Mouse (Mus musculus): ENCODE data around the gene Inpp4b.
"Not testable (repeated sequence)": the region's sequence is repeated elsewhere in the genome, so short reads cannot be mapped to it uniquely, and the experiment has no call there.

The Inpp4b gene

DNA sequence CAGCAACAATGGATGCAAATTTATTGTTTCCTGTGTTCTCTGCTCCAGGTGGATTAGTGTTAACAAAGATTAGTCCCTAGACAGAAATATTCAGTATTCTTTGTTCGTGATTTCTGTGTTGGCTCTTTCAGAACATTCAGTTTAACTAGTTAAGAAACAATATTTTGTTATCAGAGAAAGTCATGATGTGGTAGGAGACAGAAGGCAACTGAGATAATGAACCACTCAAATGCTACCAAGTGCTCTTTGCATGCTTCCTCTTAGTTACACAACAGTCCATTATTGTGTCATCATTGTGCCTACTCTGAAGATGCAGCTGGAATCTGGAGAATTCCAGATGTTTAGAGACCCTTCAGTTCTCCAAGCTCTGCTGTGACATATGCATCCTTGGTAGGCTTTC is 432.1 kb downstream of the Inpp4b start:
- no peak for DNase-seq (ENCODE audit: extremely low spot score, low spot score)

DNA sequence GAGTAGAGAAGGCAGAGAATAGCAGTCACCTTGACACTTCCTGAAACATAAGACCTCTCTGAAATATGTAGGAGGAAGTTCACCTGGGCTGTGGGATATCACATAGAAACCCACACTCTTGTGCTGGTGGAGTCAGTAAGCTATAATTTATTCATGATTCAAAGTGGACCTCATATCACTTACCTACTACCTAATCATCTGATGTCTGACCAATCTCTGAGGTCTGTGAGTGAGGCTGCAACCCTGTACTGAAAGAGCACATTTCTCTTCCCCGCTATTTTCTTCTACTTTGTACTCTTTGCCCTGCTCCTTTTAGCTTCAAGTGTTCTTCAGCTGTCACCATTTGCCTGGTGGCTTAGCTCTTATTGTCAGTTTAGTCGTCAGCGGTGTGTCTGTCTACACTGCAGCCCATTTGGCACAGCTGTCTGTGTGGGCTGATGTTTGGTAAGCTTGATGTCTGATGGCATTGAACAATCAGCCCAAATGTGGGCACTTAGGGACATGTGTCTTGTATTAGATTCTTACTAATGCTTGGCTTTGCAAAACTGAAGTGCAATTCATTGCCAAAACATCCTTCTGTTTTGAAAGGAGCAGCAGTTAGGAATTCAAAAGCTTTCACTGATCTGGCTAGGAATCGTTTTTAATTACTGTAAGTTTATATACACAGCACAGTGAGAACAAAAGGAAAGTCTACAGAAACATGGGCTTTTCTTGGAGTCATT is 434.3 kb downstream of the Inpp4b start:
- no peak for DNase-seq (ENCODE audit: extremely low spot score, low spot score)

DNA sequence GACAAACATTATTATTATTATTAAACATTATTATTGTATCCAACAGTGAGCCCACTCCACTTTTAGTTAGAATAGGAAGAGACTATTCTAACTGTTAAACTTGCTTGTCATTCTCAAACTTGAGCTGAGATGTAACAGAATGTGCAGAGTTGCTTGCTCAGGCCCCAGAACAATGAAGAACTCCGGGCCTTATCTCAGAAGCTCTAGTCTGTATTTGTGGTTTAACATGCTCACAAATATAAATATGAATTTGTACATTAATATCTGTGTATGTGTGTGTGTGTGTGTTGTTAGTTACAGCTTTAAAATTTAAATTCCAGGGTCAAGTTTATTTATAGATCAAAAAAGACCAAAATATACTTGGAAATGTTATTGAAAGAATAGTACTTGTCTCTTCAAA is 435.3 kb downstream of the Inpp4b start:
- DNase-seq (ENCODE audit: extremely low spot score, low spot score): no peak

DNA sequence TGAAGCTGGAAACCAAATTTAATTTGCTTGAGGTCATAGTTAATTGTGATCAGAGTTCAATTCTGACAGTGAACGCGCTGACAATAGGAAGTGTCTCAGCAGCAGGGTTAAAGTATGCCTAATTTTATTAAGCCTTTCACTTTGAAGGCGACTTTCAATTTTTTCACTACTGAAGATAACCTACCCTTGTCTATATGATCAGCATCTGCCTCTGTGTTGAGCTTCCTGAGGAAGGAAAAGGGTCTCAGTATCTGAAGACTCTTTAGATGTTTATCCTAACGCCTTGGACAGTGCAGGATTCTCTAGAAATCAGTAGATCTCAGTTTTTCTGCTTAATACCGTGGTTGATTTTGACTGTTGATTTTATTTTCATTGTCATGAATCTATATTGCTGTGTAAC is 437.1 kb downstream of the Inpp4b start:
- DNase-seq (ENCODE audit: extremely low spot score, low spot score): no peak

DNA sequence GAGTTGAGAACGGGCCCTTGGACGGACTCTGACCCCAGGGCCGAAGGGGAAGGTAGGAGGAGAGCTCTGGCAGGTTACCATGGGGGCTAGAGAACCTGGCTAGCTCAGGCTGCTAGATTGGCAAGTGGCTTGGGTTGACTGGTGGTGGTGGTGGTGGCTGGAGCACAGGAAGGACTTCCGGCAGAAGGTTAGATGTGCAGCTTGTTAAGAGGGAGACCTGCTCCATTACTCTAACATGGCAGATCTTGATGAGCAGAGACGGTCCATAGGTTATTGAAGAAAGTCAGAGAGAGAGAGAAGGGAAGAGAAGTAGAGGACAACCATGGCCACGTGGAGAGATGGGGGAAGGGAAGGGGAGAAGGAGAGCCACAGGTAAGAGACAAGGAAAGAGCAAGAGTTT is 437.8 kb downstream of the Inpp4b start:
- no peak for DNase-seq (ENCODE audit: extremely low spot score, low spot score)

DNA sequence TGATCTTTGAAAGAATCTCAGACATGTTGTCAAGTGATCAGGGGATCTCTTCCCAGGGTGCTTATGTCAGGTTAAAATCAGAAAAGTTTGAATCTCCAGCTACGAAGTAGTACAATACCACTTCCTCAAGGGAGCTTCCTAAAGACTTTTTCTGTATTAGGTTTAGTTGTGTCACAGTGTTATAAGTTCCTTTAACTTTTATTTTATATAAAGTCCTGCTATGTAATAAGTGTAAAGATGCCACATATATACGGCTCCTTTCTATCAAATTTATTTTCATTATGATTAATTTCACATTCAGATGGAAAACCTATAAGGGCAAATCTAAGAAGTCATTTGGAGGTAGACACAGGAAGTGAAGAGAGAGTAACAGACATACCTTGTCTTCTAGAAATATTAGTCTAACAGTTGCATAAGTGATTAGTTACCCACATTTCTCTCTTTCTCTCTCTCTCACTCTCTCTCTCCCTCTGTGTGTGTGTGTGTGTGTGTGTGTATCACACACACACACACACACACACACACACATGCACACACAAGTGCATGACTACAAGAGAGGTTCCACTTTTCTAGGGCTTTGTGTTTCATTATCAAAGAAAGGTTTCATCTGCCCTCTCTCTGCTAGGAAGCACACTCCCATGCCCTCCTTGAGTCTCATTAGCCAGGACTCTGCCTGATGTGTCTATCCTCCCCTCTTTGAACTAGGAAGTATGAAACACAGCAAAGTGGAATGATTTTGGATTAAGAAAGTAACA is 438.7 kb downstream of the Inpp4b start:
- no peak for DNase-seq (ENCODE audit: extremely low spot score, low spot score)

DNA sequence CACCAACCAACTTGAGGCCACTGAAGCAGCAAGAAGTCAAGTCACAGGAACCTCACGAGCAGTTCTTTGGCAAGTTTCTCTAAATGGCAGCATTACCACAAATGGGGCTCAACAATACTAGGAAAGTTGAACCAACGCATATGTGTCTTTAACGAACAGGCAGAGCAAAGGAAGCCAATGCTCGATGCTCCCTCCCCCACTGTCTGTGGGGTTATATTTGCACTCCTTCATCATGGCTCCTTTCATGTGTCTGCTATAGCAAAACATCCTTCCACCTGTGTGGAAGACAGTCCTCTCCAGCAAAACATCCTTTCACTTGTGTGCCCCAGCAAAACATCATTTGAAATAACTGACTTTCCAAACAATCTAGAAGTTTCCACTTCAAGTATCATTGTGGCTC is 440.4 kb downstream of the Inpp4b start:
- no peak for DNase-seq (ENCODE audit: extremely low spot score, low spot score)

DNA sequence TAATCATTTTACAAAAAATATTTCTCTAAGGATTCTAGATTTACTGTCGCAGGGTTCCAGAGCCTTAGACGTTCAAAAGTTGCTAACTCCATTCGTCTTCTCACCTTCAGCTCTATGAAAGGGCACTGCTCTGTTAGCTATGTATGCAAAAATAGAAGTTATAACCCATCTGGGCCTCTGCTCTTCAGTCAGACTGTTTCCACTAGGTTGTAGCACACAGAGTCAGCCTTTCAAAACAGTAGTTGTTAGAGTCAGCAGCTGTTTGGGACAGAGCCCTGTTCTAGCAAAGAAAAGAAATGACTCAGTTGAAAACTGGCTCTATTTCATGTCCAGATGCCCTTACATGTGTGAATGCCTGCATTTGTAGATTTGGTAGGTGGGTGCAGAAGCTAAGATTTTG is 442.4 kb downstream of the Inpp4b start:
- no peak for DNase-seq (ENCODE audit: extremely low spot score, low spot score)

DNA sequence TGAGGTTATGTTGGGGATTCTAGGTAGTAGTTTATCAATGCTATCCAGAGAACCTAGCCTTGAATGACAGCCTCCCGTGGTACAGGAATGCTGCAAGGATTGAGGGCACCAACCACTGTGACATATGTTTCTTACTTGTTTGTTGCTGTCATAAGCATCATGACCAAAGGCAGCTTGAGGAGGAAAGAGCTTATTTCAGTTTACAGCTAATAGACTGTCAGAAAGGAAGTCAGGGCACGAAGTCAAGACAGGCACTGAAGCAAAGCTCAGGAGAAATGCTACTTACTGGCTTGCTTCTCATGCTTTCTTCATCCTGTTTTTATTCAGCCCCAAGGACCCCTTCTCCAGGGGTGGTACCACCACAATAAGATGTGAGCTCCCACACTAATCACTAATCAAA is 446.1 kb downstream of the Inpp4b start:
- DNase-seq (ENCODE audit: extremely low spot score, low spot score): no peak

DNA sequence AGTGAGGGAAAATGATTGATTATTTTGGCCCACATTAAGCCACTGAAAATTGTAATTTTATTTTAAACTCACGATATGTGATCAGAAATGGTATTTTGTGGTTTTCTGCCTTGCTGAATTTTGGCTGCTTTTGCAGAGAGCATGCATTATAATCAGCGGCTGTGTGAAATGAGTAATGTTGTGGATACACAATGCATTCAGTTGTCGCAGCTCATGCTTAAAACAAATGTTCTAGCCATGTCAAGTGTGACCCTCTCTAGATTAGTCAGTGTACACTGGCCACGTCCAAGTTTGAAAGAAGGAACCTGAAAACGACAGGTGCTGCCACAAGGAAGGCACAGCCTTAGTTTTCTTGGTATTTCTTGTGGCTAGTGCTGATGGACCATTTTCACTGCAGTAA is 450.3 kb downstream of the Inpp4b start:
- DNase-seq (ENCODE audit: extremely low spot score, low spot score): no peak

DNA sequence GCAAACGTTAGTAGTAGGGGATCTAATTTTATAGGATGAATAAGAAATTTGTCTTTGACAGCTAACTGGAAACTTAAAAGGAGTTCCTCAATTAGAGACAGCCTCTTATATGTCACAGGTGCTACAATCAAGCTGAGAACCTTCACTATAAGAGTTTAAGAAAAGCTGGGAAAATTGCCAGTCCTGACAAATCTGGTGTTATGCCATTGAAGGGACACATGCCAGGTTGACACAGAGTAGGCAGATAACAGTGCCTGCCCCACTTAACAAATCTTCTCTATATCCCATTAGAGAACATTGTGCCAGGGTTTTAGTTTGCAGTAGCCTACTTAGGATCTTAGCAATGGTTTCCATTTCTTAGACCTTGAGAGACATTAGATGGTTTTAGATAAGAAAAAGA is 456.1 kb downstream of the Inpp4b start:
- DNase-seq (ENCODE audit: extremely low spot score, low spot score): no peak

DNA sequence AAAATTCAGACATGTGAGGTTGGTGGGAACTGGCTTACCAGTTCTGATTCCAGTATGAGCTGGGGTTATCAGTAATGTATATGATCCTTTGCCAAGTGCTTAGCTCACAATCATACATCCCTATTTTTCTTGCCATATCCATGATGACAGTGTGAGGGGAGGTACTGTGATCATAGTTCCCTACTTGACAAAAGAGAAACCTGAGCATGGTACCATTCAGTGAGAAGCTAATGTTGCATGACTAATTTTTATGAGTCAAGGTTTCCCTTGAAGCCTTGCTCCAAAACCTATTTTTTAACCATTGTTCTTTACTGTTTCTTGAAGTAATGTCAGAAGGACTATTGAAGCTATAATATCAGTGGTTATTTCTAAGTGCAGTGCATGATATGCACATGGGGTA is 458.4 kb downstream of the Inpp4b start:
- no peak for DNase-seq (ENCODE audit: extremely low spot score, low spot score)

DNA sequence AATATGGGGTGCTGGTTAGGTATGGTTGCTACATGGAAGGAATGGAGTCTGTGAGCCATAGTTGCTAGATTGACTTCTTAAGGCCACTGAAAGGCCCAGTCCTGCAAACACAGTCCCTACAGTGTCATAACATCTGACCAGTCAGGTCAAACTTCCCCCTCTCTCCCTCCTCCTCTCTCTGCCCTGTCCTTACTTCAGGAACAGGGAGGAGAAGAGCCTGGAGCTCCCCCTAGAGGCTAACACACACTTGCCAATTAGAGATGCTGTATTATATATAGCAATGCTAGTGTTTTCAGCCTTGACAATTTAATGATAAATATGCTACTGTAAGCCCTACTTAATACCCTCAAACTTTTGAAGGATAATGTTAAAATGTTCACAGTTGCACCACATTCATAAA is 464.4 kb downstream of the Inpp4b start:
- peak; percentile 49 for DNase-seq (ENCODE audit: extremely low spot score, low spot score)

DNA sequence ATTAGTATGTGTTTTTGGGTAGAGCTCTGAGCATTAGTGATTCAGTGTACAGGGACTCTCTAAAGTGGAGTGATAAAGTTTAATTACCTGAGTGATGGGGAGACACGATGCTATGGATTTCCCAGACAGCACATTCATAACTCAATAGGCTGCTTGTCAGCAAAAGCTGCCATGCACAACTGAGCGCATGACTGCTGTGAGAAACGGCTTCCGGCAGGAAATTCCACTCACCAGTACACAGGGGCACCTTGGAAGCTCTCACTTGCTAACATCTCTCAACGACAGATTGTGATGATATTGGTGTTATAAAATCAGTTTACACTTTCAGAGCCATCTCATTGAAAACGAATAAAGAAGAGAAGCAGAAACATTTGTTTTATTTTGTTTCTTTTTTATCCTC is 465.2 kb downstream of the Inpp4b start:
- DNase-seq (ENCODE audit: extremely low spot score, low spot score): no peak

DNA sequence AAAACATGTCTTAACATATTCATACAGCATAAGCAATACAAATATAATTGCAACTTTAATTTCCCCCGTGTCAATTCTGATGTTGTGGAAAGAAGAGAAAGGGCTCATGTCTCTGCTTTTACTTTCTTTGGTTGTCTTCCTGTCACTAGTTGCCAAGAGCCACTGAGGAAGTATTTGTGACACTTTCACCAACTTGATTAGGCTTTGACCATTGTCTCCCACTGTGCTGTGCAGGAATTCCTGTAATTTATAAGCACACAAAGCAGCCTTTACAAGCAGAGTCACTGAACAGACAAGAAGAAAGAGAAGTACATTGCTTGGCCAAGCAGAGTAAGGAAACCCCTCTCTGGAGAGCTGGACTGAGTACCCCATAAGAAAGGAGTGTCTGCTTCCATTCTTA is 466.1 kb downstream of the Inpp4b start:
- no peak for DNase-seq (ENCODE audit: extremely low spot score, low spot score)

DNA sequence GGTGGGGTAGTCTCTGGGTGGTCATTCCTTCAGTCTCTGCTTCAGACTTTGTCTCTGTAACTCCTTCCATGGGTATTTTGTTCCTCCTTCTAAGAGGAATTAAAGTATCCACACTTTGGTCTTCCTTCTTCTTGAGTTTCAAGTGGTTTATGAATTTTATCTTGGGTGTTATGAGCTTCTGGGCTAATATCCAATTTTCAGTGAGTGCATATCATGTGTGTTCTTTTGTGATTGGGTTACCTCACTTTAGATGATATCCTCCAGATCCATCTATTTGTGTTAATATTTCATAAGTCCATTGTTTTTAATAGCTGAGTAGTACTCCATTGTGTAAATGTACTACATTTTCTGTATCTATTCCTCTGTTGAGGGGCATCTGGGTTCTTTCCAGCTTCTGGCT is 467.1 kb downstream of the Inpp4b start:
- DNase-seq (ENCODE audit: extremely low spot score, low spot score): not testable (repeated sequence)

DNA sequence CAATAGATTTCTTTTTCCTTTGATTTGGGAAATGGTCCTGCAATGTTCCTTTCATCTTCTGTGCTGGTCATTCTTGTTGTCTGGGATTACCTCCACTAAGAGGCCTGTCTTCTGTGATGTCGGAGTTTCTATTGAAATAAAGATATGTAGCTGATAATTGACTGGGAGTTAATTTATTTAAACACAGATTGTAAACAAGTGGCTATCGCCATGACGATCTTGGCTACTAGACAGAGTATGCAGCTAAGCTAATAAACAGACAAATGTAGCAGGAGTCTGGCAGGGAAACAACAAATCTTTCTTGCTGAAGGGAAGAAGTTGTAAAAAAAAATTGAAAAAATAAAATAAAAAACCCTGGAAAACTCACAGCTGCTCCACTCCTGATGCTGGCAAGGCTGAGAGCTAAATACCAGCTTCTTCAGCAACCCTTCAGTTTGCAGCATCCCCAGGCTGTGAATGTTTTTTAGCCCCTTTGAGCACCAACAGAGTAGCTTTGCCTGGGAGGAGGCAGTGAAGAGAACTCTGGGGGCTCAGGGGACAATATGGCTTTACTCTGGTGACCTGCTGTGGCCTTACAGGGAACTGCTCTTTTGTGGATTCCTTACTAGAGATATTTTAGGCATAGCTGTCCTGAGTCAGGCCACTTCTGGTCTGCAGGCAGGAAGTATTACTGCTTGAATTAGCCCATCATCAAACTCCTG is 469.8 kb downstream of the Inpp4b start:
- DNase-seq (ENCODE audit: extremely low spot score, low spot score): no peak

DNA sequence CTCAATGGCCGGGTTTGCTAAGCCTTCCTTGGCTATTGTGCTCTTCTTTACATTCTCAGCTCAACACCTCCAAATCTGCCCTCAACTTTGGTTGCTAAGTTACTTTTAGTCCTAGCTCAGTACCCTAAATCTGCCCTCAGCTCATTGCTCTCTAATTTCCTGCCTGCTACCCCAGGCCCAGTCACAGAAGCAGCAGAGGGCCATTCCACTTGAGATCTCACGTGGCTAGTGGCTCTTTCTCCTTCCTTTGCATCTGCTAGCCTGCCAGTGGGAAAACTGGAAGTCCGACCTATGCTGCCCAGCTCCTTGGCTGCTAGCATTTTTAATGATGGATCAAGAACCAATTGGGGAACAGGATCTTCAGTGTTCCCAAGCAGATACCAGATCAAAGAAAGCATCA is 472.4 kb downstream of the Inpp4b start:
- no peak for DNase-seq (ENCODE audit: extremely low spot score, low spot score)

DNA sequence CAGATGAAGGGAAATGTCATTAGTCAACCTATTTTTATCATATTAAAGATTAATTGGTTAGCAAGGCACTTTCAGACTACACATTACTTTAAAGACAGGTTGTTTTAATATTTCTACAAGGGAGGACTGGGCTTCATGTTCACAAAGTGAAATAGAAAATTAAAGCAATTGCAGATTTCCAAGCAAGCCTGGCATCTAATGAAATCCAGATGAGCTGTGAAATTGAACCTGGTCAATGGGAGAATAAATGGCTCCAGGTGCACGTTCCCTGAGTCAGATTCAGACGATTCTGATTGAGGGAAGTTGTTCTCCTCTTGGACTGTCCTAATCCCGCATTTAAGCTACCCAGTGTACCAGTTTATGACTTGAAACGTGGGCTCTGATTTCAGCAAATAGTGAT is 473.2 kb downstream of the Inpp4b start:
- no peak for DNase-seq (ENCODE audit: extremely low spot score, low spot score)

DNA sequence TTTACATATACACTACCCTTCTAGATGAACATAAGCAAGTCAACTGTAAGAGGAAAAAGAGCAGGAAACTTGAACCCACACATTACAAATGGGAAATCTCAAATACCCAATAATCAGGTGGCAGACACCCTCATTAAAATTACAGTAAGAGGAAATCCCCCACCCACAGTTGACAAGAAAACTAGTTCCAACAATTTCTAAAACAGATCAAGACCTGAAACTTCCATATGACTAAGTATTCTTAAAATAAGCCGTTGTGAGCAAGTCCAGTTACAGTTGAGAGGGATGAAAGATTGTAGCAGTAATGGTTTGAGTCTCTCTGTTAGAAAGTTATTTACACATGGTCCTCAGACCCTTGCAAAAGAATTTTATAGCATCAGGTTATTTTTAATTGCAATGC is 480.8 kb downstream of the Inpp4b start:
- no peak for DNase-seq (ENCODE audit: extremely low spot score, low spot score)

DNA sequence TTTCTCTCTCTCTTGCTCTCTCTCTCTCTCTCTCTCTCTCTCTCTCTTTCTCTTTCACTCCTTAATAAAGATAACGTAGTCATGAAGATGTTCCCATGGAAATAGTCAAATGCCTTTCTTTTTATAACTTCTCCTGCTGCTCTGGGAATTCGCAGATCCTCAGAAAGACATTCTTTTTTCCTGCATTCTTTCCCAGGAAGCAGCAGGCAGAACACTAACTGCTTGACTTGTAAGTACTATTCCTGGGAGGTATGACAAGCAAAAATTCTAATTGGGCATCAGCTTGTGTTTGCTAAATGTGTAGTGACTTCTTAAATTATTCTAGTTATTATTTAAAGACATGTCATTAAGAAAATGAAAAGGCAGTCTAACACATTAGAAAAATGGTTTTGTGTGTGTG is 482.6 kb downstream of the Inpp4b start:
- DNase-seq (ENCODE audit: extremely low spot score, low spot score): no peak

DNA sequence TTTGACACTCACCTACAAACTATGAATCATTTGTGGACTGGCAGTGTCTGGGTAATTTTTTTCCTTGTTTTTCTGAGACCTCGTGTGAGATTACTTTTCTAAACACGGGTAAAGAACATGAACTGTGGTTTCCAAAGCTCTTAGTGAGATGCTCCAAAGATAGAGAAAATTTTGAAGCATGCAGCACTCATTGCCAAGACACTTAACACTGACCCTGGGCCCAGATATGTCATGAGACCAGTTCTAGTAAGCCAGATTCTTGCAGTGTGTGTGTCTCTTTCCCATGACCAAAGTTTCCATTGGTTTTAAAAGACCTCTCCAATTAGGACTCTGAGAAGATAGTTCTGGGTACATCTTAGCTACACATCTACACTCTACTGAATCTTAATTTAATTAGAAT is 484.1 kb downstream of the Inpp4b start:
- no peak for DNase-seq (ENCODE audit: extremely low spot score, low spot score)

Data from neural tube, embryonic 10.5 days (tissue).